ENCODE assay signal across 8 mouse cellular contexts in genomic region chr4:14261014-14261737, GRCm38 (mm10).
DNase-seq lines count a peak whose midpoint lies in the region; ATAC-seq and TF ChIP-seq lines count a peak whose summit lies in the region.

No protein-coding gene starts in this region.

- H3K4me1 ChIP-seq in hindbrain, embryonic 15.5 days (replicated peaks) = peaks cover 15% of the 10 kb centered on the region; the same call in 1 of the 2 replicates
- H3K4me1 ChIP-seq in midbrain, postnatal 0 days (ENCODE audit: insufficient read depth, low read length) = peaks cover 4% of the 10 kb centered on the region; the same call in 1 of the 2 replicates

- peak overlapping the region; percentile 62 for H3K27ac ChIP-seq in hindbrain, embryonic 15.5 days (replicated peaks)
- H3K27ac ChIP-seq in midbrain, postnatal 0 days (ENCODE audit: low read depth, low read length) = 0 out of 2 replicates have a peak overlapping the region, but pooled peaks have one; percentile 38

- peak; percentile 11 for DNase-seq in cerebellum, postnatal 10 days
- no peak for DNase-seq in cerebellum, adult 11 months
- peak; percentile 2 for DNase-seq in right cerebral cortex, adult 18-20 months
- no peak for DNase-seq in right cerebral cortex, postnatal 4 days
- DNase-seq in midbrain, postnatal 0 days (ENCODE audit: low spot score) = peak; percentile 13
- no peak for DNase-seq in adrenal gland, postnatal 25 days
- DNase-seq in kidney, postnatal 4 days = no peak

- no peaks in the 10 kb centered on the region for H3K9me3 ChIP-seq in hindbrain, embryonic 15.5 days
- no peaks in the 10 kb centered on the region for H3K9me3 ChIP-seq in midbrain, postnatal 0 days (ENCODE audit: low read length)

- H3K27me3 ChIP-seq in hindbrain, embryonic 15.5 days = no peaks in the 10 kb centered on the region
- no peaks in the 10 kb centered on the region for H3K27me3 ChIP-seq in midbrain, postnatal 0 days (ENCODE audit: insufficient read depth, low read length)

- 52% methylated on average over 11 of the region's 11 CpGs for WGBS in hindbrain, embryonic 15.5 days
- WGBS in midbrain, postnatal 0 days = 42% methylated on average over 11 of the region's 11 CpGs

- peak overlapping the region; percentile 15; the same call in 1 of the 2 replicates for H3K4me2 ChIP-seq in hindbrain, embryonic 15.5 days
- H3K4me2 ChIP-seq in midbrain, postnatal 0 days (ENCODE audit: low read depth, low read length, poor library complexity, severe bottlenecking) = peak overlapping the region; percentile 9; the same call in 1 of the 2 replicates

- H3K9ac ChIP-seq in hindbrain, embryonic 15.5 days = no peak overlapping the region
- 0 out of 2 replicates have a peak overlapping the region, but pooled peaks have one; percentile 29 for H3K9ac ChIP-seq in midbrain, postnatal 0 days (replicated peaks; ENCODE audit: low read length, poor library complexity, severe bottlenecking)

- 0 out of 2 replicates have a peak, but pooled peaks have one; percentile 38 for ATAC-seq in hindbrain, embryonic 15.5 days (ENCODE audit: low FRiP score, low read depth)
- 0 out of 2 replicates have a peak, but pooled peaks have one; percentile 16 for ATAC-seq in midbrain, postnatal 0 days (ENCODE audit: low FRiP score)

- TF ChIP-seq CTCF in midbrain, postnatal 0 days (IDR thresholded peaks at IDR 0.05) = no peak

- H3K4me3 ChIP-seq in hindbrain, embryonic 15.5 days = no peak overlapping the region
- H3K4me3 ChIP-seq in midbrain, postnatal 0 days (ENCODE audit: low read depth, low read length) = no peak overlapping the region

- H3K36me3 ChIP-seq in hindbrain, embryonic 15.5 days = no peaks in the 10 kb centered on the region
- H3K36me3 ChIP-seq in midbrain, postnatal 0 days (ENCODE audit: insufficient read depth, low read length) = no peaks in the 10 kb centered on the region

Comparison
In these comparisons a context has a peak if more than half of its experiments do, and no peak if none do; other contexts are left out.
1. DNase-seq: peak in cerebellum, postnatal 10 days (2 of 2), right cerebral cortex, adult 18-20 months (single experiment) and midbrain, postnatal 0 days (single experiment); none in cerebellum, adult 11 months (single experiment), right cerebral cortex, postnatal 4 days (single experiment), adrenal gland, postnatal 25 days (single experiment) and kidney, postnatal 4 days (0 of 2).